Mouse (Mus musculus) frontal cortex, adult 2 months (tissue): Measurements from ENCODE around the gene Gm136. TPM values are rescaled to one million over a fixed set of nuclear protein-coding genes. Genes with fewer than 3 reads are reported as not detected.
A peak's percentile ranks its signal among the peaks of the same experiment; 100 is the strongest.
"Not testable (repeated sequence)": the region's sequence is repeated elsewhere in the genome, so short reads cannot be mapped to it uniquely, and the experiment has no call there.

Source experiments
- DNase-seq, 2 experiments: peaks; one replicate each; pipeline ENCODE4 v3.0.0; 2022; ENCODE audit warnings: low spot score in 1 of 2; ENCODE audit errors: extremely low spot score in 1 of 2
- polyA plus RNA-seq: library from polyadenylated mRNA; depleted of rRNA; stranded (reverse); fragments of >200 nt; gene quantifications from 2 replicates; pipeline ENCODE4 v1.2.3, GENCODE M21; 2012; rRNA removed

Gene Gm136
- polyA plus RNA-seq, result not detected in 2 replicates

DNA sequence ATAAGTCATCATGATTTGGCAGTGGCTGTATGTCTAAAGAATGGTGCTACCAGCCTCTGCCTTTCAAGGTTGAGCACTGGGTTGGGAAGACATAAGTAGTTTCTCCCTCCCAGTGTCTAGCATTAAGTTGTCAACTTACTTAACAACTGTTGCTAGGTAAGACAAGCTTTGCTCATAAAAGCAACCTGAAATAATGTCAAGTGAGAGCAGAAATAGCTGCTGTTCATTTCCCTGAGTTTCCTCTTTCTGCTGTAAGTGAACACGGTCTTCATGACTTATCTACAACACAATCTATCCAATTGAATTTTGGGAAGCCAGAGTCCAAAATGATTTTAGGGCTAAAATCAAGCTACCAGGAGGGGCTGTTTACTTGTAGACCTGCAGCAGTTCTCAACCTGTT lies at the start of gene Gm136:
Gene Gm136 (minus strand): TSS at position 101 of the 400 bp plus-strand sequence.
- DNase-seq, result no peak

DNA sequence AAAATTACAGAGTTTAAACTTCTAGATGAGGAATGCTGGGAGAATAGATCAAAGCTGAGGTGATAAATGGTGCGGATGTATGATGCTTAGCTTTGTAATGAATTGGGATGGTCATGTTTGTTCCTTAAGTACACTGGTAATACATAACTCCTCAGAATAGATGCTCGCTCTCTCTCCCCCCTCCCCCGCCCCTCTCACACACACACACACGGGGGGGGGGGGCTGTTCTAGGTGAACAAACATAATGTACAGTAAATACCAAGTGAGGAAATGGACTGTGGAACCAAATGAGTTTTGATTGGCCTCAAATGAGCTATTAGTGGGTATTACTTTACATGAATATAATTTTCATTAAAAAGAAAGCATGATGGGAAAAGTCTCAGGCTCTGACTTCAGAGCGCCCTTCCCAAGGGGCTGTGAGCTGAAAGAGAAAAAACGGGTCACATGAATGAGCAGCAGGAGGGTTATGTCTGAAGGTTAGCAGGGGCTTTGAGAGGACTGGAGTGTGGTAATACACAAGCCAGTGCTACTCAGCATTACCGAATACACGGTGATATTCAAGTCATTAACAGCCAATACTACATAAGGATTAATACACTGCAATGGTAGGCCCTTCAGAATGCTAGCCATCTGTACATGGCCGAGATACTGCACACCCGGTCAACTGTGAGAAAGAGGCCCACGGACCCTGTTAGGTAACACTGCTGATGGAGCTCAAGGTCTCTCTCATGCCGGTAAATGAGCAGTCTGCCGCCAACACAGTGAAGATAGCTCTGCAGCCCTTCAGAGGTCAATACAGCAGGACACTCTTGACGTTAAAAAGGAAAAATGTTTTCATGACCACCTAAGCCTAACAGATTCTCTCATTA lies 45.3 kb upstream of the Gm136 start:
- DNase-seq, result no peak

- DNase-seq, result no peak
Observed at GRCm38 (mm10) chr4:34798005-34798404, 41.9 kb upstream of the Gm136 start.

DNA sequence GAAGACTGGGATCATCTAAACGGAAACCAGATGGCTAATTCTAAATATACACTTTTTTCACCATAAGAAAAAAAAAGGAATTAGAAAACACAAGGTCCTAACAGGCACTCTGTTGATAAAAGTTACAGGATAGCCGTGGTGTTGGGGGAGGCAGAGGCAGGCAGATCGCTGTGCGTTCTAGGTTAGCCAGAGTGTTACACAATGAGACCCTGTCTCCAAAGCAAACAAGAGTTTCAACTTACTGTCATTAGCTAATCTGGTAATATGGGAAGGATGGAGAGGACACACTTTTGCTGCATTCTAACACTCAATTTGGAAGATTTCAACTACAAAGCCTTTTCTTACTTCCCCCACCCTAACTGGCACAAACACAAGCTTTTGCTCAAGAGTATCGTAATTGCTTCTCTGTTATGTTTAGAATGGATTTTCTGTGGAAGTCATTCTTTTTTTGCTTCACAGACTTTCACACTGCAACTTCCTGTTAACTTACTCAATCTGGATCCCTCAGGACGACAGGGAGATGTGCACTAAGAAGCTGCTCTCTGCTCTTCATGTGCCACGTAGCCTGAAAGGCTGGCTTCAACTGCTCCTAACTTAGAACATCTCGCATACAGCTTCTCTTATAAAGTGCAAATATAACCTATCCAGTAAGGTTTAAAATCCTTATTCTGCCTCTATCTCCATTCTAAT lies 41.4 kb upstream of the Gm136 start:
- peak in 1 of 2 experiments; percentile 11 for DNase-seq

GRCm38 (mm10) chr4:34796294-34796693 lies 40.2 kb upstream of the Gm136 start:
- no peak for DNase-seq

DNA sequence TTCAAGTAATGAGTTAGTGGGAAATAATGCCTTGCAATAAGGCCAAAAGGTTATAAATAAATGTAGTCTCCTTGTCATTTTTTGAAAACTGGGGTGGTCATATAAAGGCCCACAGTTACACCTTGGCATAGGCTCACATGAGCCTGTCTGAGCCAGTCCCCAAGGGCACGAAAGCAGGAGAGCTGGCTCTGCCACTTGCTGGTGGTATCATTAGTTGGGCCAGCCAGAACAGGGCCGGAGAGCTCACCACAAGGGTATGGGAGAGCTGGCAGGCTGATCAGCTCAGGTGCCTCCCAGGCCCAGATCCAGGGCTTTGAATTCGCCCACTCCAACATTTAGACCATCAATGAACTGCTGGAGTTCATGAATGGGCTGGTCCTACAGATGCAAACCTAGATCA lies 30.4 kb upstream of the Gm136 start:
- DNase-seq, result no peak

GRCm38 (mm10) chr4:34785646-34786045 lies 29.6 kb upstream of the Gm136 start:
- no peak for DNase-seq

DNA sequence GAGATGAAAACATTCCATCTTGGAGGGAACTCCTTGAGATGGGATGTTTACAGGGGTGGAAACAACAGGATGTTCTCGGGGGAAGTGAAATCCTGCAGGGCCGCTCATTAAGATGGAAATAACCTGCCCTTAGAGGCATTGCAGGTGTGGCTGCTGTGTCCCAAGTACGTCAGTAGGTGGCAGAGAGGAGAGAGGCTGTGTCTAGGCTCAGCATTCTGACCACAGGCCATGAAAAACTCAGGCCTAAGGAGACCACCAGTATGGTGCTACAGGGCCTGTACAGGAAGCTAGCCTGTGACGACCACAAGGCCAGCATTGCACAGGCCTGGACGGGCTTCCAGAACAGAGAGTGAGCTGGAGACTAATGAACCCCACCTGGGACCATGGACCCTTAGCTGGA lies 28.8 kb upstream of the Gm136 start:
- DNase-seq, result no peak

DNA sequence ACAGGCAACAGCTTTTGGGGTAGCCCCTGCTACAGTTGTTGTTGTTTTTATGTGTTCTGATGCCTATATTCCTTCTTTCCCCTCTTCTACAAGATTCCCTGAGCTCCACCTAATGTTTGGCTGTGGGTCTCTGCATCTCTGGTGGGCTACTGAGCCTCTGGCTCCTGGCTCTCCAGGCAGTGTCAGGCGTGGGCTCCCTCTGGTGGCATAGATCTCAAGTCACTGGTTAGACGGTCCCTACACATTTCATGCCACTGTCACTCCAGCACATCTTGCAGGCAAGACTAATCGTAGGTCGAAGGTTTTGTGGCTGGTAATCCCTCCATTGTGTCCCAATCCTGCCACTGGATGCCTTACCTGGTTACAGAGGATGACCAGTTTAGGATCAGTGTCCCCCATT lies 26.7 kb upstream of the Gm136 start:
- DNase-seq, result no peak

- DNase-seq, result peak; percentile 61 to 94
Observed at GRCm38 (mm10) chr4:34777677-34778527, 21.8 kb upstream of the Gm136 start, which contains the start of gene Smim8. TSS of gene Smim8 (minus strand) at chr4:34778423.

DNA sequence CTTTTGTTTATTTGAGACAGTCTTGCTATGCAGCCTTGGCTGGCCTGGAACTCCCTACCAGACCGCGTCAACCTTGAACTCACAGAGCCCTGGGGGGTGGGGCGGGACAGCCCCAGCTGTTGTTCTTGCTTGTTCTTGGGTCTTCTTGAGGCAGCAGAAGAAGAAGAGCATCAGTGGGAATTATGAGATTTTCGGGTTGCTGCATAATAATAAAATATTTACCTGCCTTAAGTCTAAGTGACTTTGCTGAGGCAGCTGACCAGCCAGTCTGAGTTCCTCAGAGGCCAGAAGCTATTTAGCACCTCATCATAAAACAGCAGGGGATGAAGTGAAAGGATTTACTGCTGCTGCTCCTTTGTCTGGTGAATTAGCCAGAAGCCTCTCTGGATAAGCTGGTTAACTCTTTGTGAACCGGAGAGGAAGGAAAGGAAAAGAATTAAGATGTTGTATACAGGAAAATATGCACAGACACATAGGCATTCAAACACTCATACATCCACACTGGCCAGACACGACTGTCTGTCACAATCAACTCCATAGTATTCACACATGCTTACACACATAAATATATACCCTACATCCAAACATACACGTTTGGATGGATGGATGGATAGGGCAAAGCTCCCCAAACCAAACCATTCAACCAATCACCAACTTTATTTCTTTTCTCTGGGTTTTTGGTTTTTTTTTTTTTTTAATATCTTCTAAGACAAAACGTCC lies 15.7 kb upstream of the Gm136 start:
- no peak for DNase-seq

- DNase-seq, result no peak
Observed at GRCm38 (mm10) chr4:34749236-34749635, 6.8 kb downstream of the Gm136 start.

GRCm38 (mm10) chr4:34734461-34734860 lies 21.6 kb downstream of the Gm136 start:
- DNase-seq, result no peak

GRCm38 (mm10) chr4:34733415-34733814 lies 22.6 kb downstream of the Gm136 start:
- DNase-seq, result not testable (repeated sequence)

DNA sequence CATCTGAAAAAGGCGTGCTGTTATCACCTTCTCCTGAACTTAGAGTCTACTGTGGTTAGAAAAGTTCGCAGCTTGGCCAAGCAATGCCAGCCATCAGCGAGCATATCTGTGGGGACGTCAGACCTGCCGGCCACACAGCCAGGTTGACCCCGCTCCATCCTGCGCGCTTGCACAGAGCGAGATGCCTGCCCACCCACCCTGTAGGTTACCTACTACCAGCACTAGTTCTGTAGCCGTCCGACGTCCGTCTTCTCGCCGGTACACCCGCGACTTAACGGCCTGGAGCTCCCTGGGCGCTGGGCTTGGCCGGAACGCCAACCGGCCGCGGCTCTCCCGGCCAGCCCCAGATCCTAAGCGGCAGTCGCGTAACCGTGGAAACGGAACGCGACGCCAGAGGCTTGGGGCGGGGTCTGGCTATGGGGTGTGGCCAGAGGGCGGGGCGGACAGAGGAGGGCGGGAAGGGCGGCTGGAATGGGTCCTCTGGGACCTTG lies 26.2 kb downstream of the Gm136 start, which contains the start of gene Cfap206:
Gene Cfap206 (minus strand): TSS at position 356 of the 491 bp plus-strand sequence.
- DNase-seq, result peak in 1 of 2 experiments; percentile 53

DNA sequence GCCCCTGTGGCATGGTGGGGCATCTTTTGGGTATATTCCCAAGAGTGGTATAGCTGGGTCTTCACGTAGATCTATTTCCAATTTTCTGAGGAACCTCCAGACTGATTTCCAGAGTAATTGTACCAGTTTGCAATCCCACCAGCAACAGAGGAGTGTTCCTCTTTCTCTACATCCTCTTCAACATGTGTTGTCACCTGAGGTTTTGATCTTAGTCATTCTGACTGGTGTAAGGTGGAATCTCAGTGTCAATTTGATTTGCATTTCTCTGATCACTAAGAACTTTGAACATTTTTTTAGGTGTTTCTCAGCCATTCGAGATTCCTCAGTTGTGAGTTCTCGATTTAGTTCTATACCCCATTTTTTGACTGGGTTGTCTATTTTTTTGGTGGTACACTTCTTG lies 30.4 kb downstream of the Gm136 start:
- not testable (repeated sequence) for DNase-seq

DNA sequence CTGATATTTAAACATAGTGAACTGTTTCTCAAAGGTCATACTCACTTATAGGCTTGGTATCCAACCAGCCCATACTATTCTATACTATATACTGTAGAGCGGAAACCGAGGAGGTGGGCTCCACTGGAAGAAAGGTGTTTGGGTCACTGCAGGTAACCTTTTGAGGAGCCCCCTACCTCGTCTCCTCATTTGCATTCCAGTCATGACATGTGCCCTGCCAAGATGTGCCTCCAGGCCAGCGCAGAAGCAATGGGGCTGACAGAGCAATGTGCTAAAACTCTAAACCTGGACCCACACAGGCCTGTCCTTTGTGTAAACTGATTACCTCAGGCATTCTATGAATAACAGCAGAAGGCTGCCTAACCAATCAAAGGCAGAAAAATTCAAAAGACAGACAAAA lies 31.8 kb downstream of the Gm136 start:
- DNase-seq, result no peak

- no peak for DNase-seq
Observed at GRCm38 (mm10) chr4:34723186-34723585, 32.9 kb downstream of the Gm136 start.

DNA sequence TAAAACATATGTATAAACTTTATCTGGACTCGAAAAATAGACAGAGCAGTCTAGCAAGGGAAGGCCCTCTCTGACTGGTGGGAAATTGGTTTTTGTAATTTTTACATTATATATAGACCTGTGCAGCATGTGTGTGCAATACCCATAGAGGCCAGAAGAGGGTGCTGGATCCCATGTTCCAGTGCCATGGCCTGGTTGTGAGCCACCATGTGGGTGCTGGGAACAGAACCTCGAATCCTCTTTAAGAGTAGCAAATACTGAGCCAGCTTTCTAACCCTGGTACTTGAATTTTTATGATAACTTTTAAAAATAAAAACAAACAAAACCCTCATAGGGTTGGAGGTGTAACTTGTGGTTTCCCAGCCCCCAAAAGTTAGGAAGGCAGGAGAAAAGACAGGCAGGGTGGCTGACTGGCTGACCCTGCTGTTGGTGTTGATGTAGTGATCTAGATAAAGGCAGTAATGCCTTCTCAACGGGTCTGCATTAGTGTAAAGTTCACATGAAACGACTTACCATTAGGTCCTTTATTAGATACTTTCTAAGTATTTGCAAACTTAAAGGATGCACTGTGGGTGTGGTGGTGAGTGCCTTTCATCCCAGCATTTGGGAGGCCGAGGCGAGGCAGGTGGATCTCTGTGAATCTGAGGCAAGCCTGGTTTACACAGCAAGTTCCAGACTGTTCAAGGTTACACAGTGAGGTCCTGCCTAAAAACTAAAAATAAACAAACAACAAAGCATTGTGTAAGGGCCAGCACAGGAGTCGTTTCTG lies 35.8 kb downstream of the Gm136 start:
- DNase-seq, result no peak
